9 mouse cellular contexts compared by ENCODE assay signal in the genomic region with DNA sequence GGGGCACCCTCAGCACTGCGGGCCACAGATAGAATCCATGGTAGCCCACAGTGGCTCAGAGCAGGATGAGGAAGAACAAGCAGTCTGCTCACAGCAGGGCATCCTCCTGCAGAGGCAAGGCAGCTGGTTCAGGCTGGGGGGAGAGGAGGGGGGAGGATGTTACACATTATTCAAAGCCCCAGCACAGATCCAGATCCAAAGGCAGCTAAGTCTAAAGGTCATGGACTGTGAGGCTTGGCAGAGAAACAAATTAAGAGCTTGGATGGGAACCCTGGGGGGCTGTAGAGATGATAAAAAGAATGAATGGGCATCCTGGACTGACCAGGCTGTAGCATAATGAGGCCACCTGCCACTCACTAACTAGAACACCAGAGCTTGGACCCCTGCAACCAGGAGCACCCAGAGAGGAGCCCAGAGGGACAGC. TPM values are rescaled to one million over a fixed set of nuclear protein-coding genes. Genes with fewer than 3 reads are reported as not detected.
A peak's percentile ranks its signal among the peaks of the same experiment; 100 is the strongest.
DNase-seq lines count a peak whose midpoint lies in the region; ATAC-seq lines count a peak whose summit lies in the region.
"Had no signal": no experiment of that assay in that cellular context is flagged by ENCODE, and none has a peak within 500 bp of the region (broad histone marks: within the 10 kb centered on the region; RNA-seq: fewer than 3 reads in every experiment).

No protein-coding gene starts in this region.

- DNase-seq in heart, postnatal 25 days (ENCODE audit: low spot score), result no peak
- DNase-seq in hindbrain, embryonic 11.5 days (ENCODE audit: low spot score), result no peak
- peak; percentile 74 to 84 for DNase-seq in kidney, postnatal 36 days
- peak; percentile 90 for DNase-seq in retina, postnatal 1 day
- DNase-seq in frontal cortex, postnatal 25 days (ENCODE audit: low spot score in 2 of 2), result no peak
- no peak for DNase-seq in gastrocnemius, postnatal 36 days
- DNase-seq in ovary, postnatal 10 days (ENCODE audit: low spot score), result no peak
- DNase-seq: cerebellum, adult 8-10 months had no signal

- no peak overlapping the region for H3K4me2 ChIP-seq in heart, embryonic 15.5 days
- H3K4me2 ChIP-seq in hindbrain, embryonic 11.5 days (replicated peaks; ENCODE audit: low read depth, low read length), result no peak overlapping the region

- intact Hi-C loops in heart, postnatal 25 days (cut with DNase I), result no loop called here
- intact Hi-C loops in gastrocnemius, postnatal 36 days (cut with DNase I), result no loop called here

- H3K4me1 ChIP-seq in heart, embryonic 15.5 days (replicated peaks), result peaks cover 86% of the 10 kb centered on the region
- H3K4me1 ChIP-seq in hindbrain, embryonic 11.5 days (replicated peaks; ENCODE audit: control insufficient read depth, insufficient read depth, low read length), result peaks cover 6% of the 10 kb centered on the region

- no peaks in the 10 kb centered on the region for H3K36me3 ChIP-seq in heart, embryonic 15.5 days
- H3K36me3 ChIP-seq in hindbrain, embryonic 11.5 days (ENCODE audit: control insufficient read depth, insufficient read depth, low read length), result no peaks in the 10 kb centered on the region

- ATAC-seq in heart, embryonic 15.5 days (replicated peaks; ENCODE audit: insufficient number of reproducible peaks, insufficient read depth, low FRiP score, low read depth), result no peak
- peak; percentile 66 for ATAC-seq in hindbrain, embryonic 11.5 days (ENCODE audit: low FRiP score)

- H3K9me3 ChIP-seq in heart, embryonic 15.5 days (replicated peaks), result no peaks in the 10 kb centered on the region
- H3K9me3 ChIP-seq in hindbrain, embryonic 11.5 days (ENCODE audit: control insufficient read depth, low read length), result no peaks in the 10 kb centered on the region

- H3K4me3 ChIP-seq in heart, embryonic 15.5 days, result no peak overlapping the region
- H3K4me3 ChIP-seq in hindbrain, embryonic 11.5 days (ENCODE audit: low read depth, low read length), result no peak overlapping the region

- WGBS in heart, embryonic 15.5 days, result 78% methylated on average over 1 of the region's 1 CpGs
- 39% methylated on average over 1 of the region's 1 CpGs for WGBS in hindbrain, embryonic 11.5 days

- peak overlapping the region; percentile 28; the same call in 1 of the 2 replicates for H3K9ac ChIP-seq in heart, embryonic 15.5 days
- 0 out of 2 replicates have a peak overlapping the region, but pooled peaks have one; percentile 11 for H3K9ac ChIP-seq in hindbrain, embryonic 11.5 days (ENCODE audit: low read depth, low read length)

- H3K27ac ChIP-seq in heart, embryonic 15.5 days, result peak overlapping the region; percentile 96
- H3K27ac ChIP-seq in hindbrain, embryonic 11.5 days (ENCODE audit: low read depth, low read length), result no peak overlapping the region

- H3K27me3 ChIP-seq in heart, embryonic 15.5 days, result no peaks in the 10 kb centered on the region
- no peaks in the 10 kb centered on the region for H3K27me3 ChIP-seq in hindbrain, embryonic 11.5 days (ENCODE audit: control insufficient read depth, insufficient read depth, low read length)

RNA-seq across cellular contexts. Expression of a gene that starts 28.7 kb away (rescaled TPM):
- polyA plus RNA-seq in heart, embryonic 15.5 days (2015; fragmentation: Nextera tagmentation; extraction: Ambion mirVana), result 8.6 and 12.1 TPM in 2 replicates
- total RNA-seq in heart, postnatal 25 days (2021), result 10 to 100 TPM in 1 of 2 experiments, 1 to 10 TPM in 1; 9.7 to 13.1 TPM
- polyA plus RNA-seq in hindbrain, embryonic 11.5 days (2014; fragmentation: Nextera tagmentation; extraction: Ambion mirVana), result 4.1 and 6.0 TPM in 2 replicates
- total RNA-seq in gastrocnemius, postnatal 36 days (2021), result 1 to 10 TPM; 3.4 to 3.5 TPM

Comparison
In these comparisons a context has a peak if more than half of its experiments do, and no peak if none do; other contexts are left out.
1. DNase-seq: peak in kidney, postnatal 36 days (2 of 2) and retina, postnatal 1 day (single experiment); none in heart, postnatal 25 days (single experiment), hindbrain, embryonic 11.5 days (single experiment), frontal cortex, postnatal 25 days (0 of 2), gastrocnemius, postnatal 36 days (0 of 2) and ovary, postnatal 10 days (single experiment).